Mouse (Mus musculus) liver, adult 2 months (tissue): Measurements from ENCODE around the gene Sulf2. TPM values are rescaled to one million over a fixed set of nuclear protein-coding genes. Genes with fewer than 3 reads are reported as not detected.
A peak's percentile ranks its signal among the peaks of the same experiment; 100 is the strongest.

ENCODE experiments used
- DNase-seq: peaks from one replicate; pipeline ENCODE4 v3.0.0-alpha.2; 2011; ENCODE audit warnings: low read depth, low spot score; ENCODE audit errors: extremely low read depth
- H3K27ac ChIP-seq: fragments of 200-500 bp; replicated peaks from 2 replicates; pipeline ENCODE4 v1.5.1; 2012; ENCODE audit warnings: low read depth, mild to moderate bottlenecking, control low read depth, inconsistent platforms, low read length; ENCODE audit not compliant: insufficient read depth
- H3K27me3 ChIP-seq: fragments of 200-500 bp; 2 replicates; pipeline ENCODE4 v1.6.1; 2012; ENCODE audit warnings: mild to moderate bottlenecking, moderate library complexity, low read length, inconsistent platforms; ENCODE audit not compliant: control insufficient read depth, insufficient read depth
- H3K36me3 ChIP-seq: fragments of 200-500 bp; 2 replicates; pipeline ENCODE4 v1.6.1; 2012; ENCODE audit warnings: low read length, inconsistent platforms; ENCODE audit not compliant: control insufficient read depth, insufficient read depth
- H3K4me1 ChIP-seq: fragments of 200-500 bp; 2 replicates; pipeline ENCODE4 v1.6.1; 2011; ENCODE audit warnings: low read length; ENCODE audit not compliant: control insufficient read depth, insufficient read depth
- H3K4me3 ChIP-seq: fragments of 200-500 bp; 2 replicates; pipeline ENCODE4 v1.5.1; 2011; ENCODE audit warnings: low read depth, mild to moderate bottlenecking, control low read depth, low read length, moderate library complexity; ENCODE audit not compliant: insufficient read depth
- H3K79me2 ChIP-seq: fragments of 200-500 bp; 2 replicates; pipeline ENCODE4 v1.6.1; 2012; ENCODE audit warnings: inconsistent platforms, mild to moderate bottlenecking, low read length, moderate library complexity; ENCODE audit not compliant: control insufficient read depth, insufficient read depth
- H3K9ac ChIP-seq: fragments of 200-500 bp; 2 replicates; pipeline ENCODE4 v1.6.1; 2012; ENCODE audit warnings: low read depth, mild to moderate bottlenecking, control low read depth, inconsistent platforms, low read length
- CTCF ChIP-seq: fragments of 200-500 bp; IDR thresholded peaks from 2 replicates; pipeline ENCODE4 v1.5.1; 2011; ENCODE audit warnings: low read depth, low read length, control low read depth
- POLR2A ChIP-seq: fragments of 200-500 bp; IDR thresholded peaks from 2 replicates; pipeline ENCODE4 v1.6.1; 2011; ENCODE audit warnings: low read length, control low read depth; ENCODE audit not compliant: insufficient read depth; ENCODE audit errors: extremely low read depth
- WGBS: fragments of 180-500 bp; shearing (Covaris S2); methylation state at CpG from one replicate; pipeline ENCODE4 v1.1.7; 2018; 5-methylcytosine and 5-hydroxymethylcytosine counted together
- polyA plus RNA-seq: library from polyadenylated mRNA; depleted of rRNA; stranded (reverse); fragments of >200 nt; gene quantifications from 2 replicates; pipeline ENCODE4 v1.2.3, GENCODE M21; 2012
- total RNA-seq: library from RNA; depleted of rRNA; stranded (reverse); fragments of >200 nt; gene quantifications from 2 replicates; pipeline ENCODE4 v1.2.3, GENCODE M21; 2014

The Sulf2 gene
- total and polyA plus RNA-seq, 2 experiments: 7.8 to 16.1 TPM

DNA sequence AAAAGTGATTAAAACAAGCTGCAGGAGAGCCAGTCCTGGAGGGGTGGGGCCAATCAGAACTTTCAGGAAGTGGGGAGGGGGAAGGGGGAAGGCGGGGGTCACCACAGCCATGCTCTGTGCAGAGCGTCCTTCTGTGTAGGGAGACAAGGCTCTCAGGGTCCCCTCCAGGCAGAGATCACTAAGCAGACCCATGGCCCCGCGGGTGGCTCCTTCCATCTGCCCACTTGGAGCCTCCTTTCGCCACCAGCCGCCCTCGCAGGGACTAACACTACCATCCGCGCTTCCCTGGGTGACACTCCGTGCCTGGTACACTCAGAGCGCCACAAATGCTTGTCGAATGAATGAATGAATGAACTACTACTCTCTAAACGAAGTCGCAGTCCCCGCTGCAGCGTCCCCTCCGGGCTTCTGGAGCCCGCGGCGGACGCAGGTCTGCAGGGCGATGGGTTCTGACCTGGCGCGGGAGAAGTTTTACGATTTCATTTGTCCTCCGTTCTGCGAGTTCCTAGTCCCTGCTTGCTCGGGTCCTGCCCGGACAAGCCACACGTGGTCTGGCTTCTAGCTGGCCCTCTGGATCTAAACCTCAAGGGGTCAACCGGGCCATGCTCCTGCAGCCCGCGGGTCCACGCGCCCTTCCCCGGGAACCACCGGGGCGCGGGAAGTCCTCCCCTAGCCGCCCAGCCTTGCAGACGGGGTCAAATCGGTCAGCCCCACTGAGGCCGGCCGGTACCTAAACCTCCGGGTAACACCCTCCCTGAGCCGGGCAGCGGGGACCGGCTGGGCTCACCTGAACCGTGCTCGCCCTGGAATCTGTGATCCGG is 1.4 kb downstream of the Sulf2 start:
- WGBS: under 1% methylated on average over 51 of the region's 51 CpGs
- Histone ChIP-seq H3K27ac (no peak overlapping the region; the same call in 1 of the 2 replicates), H3K4me1 (peaks cover 6% of the 10 kb centered on the region), H3K4me3 (peak overlapping the region; percentile 62), H3K9ac (peak overlapping the region; percentile 72), H3K27me3 (no peaks in the 10 kb centered on the region), H3K79me2 (no peaks in the 10 kb centered on the region), H3K36me3 (no peaks in the 10 kb centered on the region)
- TF ChIP-seq POLR2A (no peak), CTCF (no peak)
- peak; percentile 46 for DNase-seq

DNA sequence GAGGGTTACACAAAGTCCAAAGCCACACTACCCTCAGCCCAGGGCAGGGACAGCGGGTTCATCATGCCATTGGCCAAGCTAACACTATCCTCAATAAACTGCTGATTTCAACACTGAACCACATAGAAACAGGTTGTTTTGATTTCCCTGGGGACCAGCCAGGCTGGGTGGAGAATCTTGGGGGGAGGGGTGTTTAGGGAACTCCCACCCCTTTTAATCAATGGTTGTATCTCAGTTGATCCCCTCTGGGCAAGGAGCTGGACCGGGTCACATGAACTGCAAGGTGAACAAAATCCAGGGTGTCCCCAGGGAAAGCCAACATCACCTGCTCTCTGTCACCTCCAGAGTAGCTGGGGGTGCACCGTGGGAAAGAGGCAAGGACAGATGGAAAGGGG is 2.1 kb downstream of the Sulf2 start:
- peaks cover 6% of the 10 kb centered on the region for H3K4me1 ChIP-seq
- WGBS: 15% methylated on average over 3 of the region's 3 CpGs
- H3K9ac ChIP-seq: no peak overlapping the region
- no peak overlapping the region for H3K4me3 ChIP-seq
- TF ChIP-seq CTCF (no peak), POLR2A (no peak)
- peak; percentile 94 for DNase-seq
- H3K36me3 ChIP-seq: no peaks in the 10 kb centered on the region
- H3K79me2 ChIP-seq: no peaks in the 10 kb centered on the region
- no peaks in the 10 kb centered on the region for H3K27me3 ChIP-seq
- H3K27ac ChIP-seq: no peak overlapping the region

DNA sequence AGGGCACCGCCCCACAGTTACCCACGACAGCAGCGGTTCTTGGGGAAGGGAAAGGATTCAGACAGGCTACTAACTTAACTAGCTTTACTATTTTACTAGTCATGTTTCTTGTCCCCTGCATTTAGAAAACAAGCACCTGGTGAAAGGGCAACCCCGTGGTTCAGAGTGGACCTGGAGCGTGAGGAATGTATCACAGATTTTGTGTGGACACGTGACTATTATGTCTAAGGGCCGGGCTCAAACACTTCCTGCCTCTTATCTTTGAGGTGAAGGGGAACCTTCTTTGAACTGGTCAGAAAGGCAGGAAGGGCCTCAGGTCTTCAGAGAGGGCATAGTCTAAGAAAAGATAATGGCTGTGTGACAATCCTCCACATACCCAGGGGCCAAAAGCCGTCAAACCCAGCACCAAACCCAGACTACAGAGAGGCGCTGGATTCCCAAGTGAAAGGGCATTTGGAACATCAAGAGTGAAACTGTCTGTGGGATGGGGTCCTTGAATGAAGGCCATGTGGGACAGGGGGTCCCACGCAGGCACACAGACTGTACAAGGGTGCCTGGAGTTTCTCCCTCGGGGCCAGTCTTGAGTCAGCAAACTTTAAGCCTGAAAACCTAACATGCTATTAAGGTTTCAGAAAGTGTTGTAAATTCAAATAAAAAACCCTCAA is 2.6 kb downstream of the Sulf2 start:
- 43% methylated on average over 11 of the region's 11 CpGs for WGBS
- H3K4me1 ChIP-seq: peaks cover 6% of the 10 kb centered on the region
- H3K27ac ChIP-seq: peak overlapping the region; percentile 65
- no peaks in the 10 kb centered on the region for H3K27me3 ChIP-seq
- TF ChIP-seq CTCF (no peak), POLR2A (no peak)
- peak; percentile 62 for DNase-seq
- no peak overlapping the region; the same call in 1 of the 2 replicates for H3K9ac ChIP-seq
- H3K36me3 ChIP-seq: no peaks in the 10 kb centered on the region
- H3K4me3 ChIP-seq: no peak overlapping the region
- H3K79me2 ChIP-seq: no peaks in the 10 kb centered on the region

DNA sequence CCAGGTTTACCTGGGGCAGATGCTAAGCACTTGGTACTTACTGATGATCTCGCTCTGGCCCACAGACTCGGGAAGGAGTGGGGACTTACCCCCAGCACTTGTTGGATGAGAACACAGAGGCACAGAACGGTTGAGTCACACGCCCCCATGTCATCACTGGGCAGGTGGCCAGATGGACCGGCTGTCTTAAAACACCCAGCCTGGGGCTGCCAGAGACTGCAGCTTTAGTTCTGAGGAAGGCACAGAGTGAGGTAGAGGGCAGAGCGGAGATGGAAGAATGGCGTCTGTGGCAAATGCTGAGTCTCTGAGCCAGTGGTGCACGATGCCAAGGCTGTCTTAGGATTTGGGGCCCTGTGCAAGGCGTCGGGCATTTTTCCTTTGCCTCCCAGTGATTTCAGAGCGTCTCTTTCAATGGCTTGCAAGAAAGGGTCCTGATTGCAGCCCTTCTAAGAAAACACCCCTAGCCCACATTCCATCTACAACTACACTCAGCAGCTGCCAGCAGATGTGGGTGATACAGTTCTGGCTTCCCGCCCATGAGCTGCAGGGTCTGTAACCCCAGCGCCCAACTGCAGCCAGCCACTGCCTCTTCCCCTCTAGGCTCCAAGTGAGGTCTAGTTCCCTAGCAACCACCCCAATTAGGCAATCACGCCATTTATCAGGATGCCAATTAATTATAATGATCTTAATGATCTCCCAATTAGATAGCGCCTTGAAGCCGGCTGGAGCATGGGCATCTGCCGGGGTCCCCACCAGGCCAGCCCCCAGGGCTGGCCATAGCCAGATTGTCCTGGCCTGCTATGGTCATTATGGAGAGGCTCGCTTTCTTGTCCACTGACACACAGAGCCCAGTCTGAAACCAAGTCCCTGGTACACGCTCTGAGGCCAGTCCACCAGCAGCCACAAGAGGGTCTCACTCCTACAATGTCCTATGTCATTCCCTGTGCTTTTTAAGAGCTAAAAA is 3.7 kb downstream of the Sulf2 start:
- TF ChIP-seq CTCF (no peak), POLR2A (no peak)
- Histone ChIP-seq H3K4me1 (peaks cover 6% of the 10 kb centered on the region), H3K27ac (no peak overlapping the region), H3K4me3 (no peak overlapping the region), H3K27me3 (no peaks in the 10 kb centered on the region), H3K9ac (no peak overlapping the region), H3K79me2 (no peaks in the 10 kb centered on the region), H3K36me3 (no peaks in the 10 kb centered on the region)
- peak; percentile 19 for DNase-seq
- 73% methylated on average over 19 of the region's 19 CpGs for WGBS

DNA sequence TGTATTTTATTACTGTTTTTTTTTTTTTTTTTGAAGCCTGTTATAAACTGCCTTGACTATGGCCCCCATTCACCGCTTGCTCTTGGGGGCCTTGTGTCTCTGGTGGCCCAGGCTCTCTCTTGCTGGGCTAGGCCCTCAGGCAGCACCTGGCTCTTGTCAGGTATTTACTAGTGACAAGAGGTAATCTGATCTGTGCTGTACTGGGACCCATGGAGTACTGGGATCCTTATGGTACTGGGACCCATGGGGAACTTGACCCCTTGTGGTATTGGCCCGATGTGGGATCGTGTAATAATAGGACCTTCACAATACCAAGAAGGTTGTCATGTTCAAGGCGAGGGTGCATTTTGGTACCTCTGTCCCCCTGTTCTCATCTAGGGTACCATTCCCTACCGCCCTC is 4.9 kb downstream of the Sulf2 start:
- 96% methylated on average over 5 of the region's 5 CpGs for WGBS
- Histone ChIP-seq H3K27ac (no peak overlapping the region), H3K4me1 (peaks cover 6% of the 10 kb centered on the region), H3K9ac (no peak overlapping the region), H3K79me2 (no peaks in the 10 kb centered on the region), H3K36me3 (no peaks in the 10 kb centered on the region), H3K4me3 (no peak overlapping the region), H3K27me3 (no peaks in the 10 kb centered on the region)
- DNase-seq: no peak
- TF ChIP-seq CTCF: no peak
- no peak for TF ChIP-seq POLR2A
